Mouse (Mus musculus) gastrocnemius, postnatal 4 days (tissue): ENCODE results near the gene Itga9. TPM values are rescaled to one million over a fixed set of nuclear protein-coding genes. Genes with fewer than 3 reads are reported as not detected.

Experiments used
- DNase-seq, 2 experiments: peaks; one replicate each; pipeline ENCODE4 v3.0.0; 2021 to 2022; ENCODE audit warnings: low spot score in 2 of 2, mixed read lengths in 2 of 2
- total RNA-seq, 2 experiments: library from RNA; stranded (reverse); gene quantifications; 2 replicates each; pipeline ENCODE4 v1.2.3; 2021

Itga9 gene
- total RNA-seq, 2 experiments from 2014 or later = 30.6 to 38.2 TPM

DNA sequence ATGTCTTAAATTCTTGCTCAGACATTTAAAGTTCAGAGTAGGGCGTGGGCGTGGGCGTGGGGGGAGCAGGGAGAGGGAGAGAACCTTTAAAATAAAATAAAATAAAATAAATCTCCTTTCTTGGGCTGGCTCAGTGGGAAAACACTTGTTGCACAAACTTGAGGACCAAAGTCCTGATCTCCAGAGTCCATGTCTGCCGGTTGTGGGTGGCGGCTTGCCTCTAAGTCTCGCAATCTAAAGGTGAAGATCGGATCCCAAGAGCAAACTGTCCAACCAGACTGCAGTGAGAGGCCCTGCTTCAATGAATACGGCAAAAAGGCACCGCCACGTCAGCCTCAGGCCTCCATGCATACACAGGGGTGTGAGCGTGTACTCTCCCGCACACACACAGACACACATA, 333.3 kb downstream of the Itga9 start:
- DNase-seq = no peak

DNA sequence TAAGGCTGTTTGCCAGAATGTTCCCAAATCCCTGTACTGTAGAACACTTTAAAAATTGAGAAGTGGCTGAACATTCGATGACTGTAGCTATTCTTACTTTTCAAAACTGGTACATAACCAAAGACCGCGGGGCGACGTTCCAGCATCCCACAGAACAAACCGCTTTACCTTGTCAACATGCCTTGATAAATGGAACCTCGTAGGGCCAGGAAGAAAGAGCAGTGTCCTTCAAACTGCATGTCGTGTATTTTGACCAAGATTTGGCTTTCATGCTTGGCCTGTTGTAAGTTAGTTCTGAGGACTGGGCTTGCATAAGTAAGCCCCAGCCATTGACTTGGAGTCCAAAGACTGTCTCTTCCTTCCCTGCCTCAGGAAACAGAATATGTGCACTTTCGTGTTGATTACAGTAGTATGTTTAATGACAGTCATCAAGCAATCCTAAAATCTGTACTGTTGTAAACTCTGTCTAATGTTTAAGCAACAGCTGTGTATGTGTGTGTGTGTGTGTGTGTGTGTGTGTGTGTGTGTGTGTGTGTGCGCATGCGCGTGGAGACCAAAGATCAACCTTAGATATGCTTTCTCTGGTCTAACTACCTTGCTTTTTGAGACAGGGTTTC, 334.2 kb downstream of the Itga9 start:
- no peak for DNase-seq

DNA sequence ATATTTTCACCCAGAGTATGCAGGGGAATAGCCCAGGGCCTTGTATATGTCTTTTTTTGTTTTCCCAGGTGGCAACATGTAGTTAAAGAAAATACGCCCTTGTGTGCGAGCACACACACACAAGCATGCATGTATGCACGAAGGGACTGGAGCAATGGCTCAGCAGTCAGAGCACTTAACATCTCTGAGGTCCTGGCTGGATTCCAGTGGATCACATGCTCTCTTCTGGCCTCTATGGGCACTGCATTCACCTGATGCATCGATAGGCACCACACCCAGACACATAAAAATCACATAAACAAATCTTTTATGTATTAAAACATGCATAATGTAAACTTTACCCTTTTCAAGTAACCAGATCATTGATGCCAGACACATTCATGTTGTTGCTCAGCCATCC, 335.5 kb downstream of the Itga9 start:
- no peak for DNase-seq

DNA sequence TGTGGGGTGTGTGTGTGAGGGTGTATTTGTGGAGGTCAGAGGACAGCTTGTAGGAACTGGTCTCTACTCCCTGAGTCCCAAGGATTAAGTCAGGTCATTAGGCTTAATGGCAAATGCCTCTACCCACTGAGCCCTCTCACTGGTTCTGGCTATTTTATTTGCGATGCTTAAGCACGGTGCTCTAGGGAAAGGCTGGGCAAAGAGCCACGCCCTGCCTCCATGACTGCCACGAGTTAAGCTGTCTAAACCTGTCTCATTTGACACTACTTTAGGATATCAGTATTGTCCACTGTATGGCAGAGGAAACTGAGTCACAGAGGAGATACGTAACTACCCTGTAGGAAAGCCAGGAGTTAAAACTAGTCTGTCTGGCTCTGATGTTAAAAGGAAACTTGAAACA, 337.5 kb downstream of the Itga9 start:
- DNase-seq = no peak

DNA sequence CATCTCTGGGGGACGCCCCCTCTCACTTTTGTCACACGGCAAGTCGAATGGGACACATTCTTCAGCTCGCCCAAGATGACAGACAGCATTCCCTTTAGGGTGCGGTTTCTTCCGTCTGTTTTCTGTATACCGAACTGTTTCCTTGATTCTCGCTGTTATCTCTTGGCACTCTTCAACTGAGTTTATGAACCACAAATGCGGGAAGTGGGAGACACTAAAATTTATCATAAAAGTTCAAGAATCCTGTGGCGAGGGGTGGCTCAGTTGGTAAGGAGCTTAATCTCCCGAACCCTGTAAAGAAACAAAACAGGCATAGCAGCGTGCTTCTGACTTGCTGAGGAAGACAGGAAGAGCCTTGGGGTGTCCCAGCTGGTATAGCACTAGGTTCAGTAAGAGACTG, 337.9 kb downstream of the Itga9 start:
- DNase-seq = no peak

DNA sequence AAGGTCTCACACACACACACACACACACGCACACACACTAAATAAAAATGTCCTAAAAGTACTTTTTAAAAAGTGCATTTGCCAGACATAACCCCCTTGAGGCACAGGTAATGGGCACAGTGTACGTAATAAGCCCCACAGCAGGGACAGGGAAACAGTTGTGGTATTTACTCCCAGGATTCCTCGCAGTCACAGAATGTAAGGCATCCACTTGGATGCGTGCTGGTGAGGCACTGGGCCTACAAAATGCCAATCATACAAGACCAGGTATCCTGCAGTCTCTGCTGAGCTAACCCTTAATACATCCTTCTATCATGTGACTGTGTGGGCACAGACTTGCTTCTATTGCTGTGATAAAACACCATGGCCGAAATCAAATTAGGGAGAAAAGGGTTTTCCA, 342.0 kb downstream of the Itga9 start:
- no peak for DNase-seq

DNA sequence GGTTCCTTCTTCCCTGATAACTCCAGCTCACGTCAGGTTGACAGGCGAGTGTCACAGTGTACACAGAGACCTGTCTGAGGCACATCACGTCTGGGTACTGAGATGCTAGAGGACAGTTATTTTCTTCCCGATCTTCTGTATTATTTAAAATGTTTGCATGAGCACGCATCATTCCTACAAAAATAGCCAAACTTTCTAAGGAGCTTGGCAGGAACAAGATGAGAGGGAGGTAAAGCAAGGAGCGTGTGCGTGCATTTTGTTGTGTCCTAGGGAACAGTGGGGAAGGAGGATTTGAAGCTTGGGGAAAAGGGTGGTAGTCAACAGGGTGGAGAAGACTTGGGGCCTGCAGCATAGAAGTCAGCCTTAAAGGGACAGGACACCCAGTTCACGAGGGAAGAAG, 342.6 kb downstream of the Itga9 start:
- DNase-seq = no peak

DNA sequence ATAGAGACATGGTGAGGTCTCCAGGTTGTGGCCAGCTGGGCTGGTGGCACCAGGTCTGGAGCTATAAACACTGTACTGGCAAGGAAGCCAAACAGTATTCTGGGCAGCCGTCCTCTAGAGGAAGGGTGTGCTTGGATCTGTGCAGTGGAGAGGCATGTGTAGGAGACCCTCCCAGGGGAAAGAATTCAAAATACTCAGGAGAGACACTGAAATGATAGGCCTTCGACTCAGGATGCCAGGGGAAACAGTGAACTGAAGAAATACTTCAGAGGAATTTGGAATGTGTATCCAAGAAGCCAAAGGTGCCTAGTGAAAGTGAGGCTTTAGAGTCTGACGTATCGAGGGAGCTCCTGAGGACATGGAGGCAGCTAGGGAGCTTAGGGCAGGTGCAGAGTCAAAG, 343.2 kb downstream of the Itga9 start:
- DNase-seq = no peak

DNA sequence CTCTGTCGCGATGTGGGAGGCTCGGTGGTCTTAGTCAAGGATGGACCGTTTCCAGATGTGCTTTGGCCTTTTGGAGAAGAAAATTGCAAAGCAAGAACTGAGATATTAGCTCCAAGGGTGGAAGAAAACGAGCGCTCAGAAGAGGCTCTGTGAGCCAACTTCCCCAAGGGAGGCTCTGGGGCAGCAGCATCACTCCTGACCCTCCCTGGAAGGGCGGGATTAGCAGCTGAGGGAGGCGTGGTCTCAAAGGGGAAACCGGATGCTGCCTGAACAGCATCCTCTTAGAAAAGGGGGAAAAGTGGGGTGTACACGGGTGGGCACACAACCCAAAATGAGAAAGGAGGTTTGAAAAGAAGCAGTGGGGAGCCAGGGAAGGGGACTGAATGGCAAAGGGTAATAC, 343.6 kb downstream of the Itga9 start:
- DNase-seq = no peak

Other genes with a start within 250 kb of the Itga9 start
- gene Eomes, start 128.5 kb upstream of the Itga9 start, total RNA-seq = not detected
- 100 to 1,000 TPM; 137 to 148 TPM for gene Golga4, start 100.4 kb upstream of the Itga9 start, total RNA-seq